Mouse (Mus musculus) liver, postnatal 0 days (tissue): ENCODE data around the gene Ncor2.

Experiments used
- CTCF ChIP-seq: sonication (generic); IDR thresholded peaks from 2 replicates; pipeline ENCODE4 v1.5.1; 2016; ENCODE audit warnings: antibody characterized with exemption, low read depth
- EP300 ChIP-seq: IDR thresholded peaks from 2 replicates; pipeline ENCODE4 v1.6.1; 2016; ENCODE audit warnings: antibody characterized with exemption, low read depth, mild to moderate bottlenecking

GRCm38 (mm10) chr5:125102352-125102751 lies 76.7 kb downstream of the Ncor2 start:
- no peak for TF ChIP-seq EP300
- no peak for TF ChIP-seq CTCF
